Comparison of ENCODE assay signal across 23 mouse cellular contexts in genomic region chr10:21702134-21702533, GRCm38 (mm10).
DNase-seq lines count a peak whose midpoint lies in the region; ATAC-seq and TF ChIP-seq lines count a peak whose summit lies in the region.
"Had no signal": no experiment of that assay in that cellular context is flagged by ENCODE, and none has a peak within 500 bp of the region (broad histone marks: within the 10 kb centered on the region; RNA-seq: fewer than 3 reads in every experiment).

No protein-coding gene starts in this region.

- 67% methylated on average over 1 of the region's 1 CpGs for WGBS in kidney, embryonic 15.5 days

- no peaks in the 10 kb centered on the region for H3K9me3 ChIP-seq in kidney, embryonic 15.5 days (replicated peaks)
- H3K9me3 ChIP-seq: embryonic facial prominence, embryonic 15.5 days; forebrain, embryonic 15.5 days; heart, embryonic 15.5 days; hindbrain, embryonic 10.5 days; hindbrain, embryonic 13.5 days; intestine, embryonic 15.5 days had no signal

- H3K27me3 ChIP-seq in kidney, embryonic 15.5 days = no peaks in the 10 kb centered on the region
- H3K27me3 ChIP-seq: embryonic facial prominence, embryonic 12.5 days; embryonic facial prominence, embryonic 15.5 days; forebrain, embryonic 15.5 days; heart, embryonic 12.5 days; heart, embryonic 15.5 days; hindbrain, embryonic 13.5 days; intestine, embryonic 15.5 days had no signal

- intact Hi-C loops in gastrocnemius, adult 2 months (cut with DNase I) = no loop called here

- no peaks in the 10 kb centered on the region for H3K4me1 ChIP-seq in kidney, embryonic 15.5 days
- H3K4me1 ChIP-seq in brown adipose tissue, adult 24 weeks (ENCODE audit: control insufficient read depth, insufficient read depth, insufficient read length, low read length) = no peaks in the 10 kb centered on the region; the same call in none of the 2 replicates
- H3K4me1 ChIP-seq: embryonic facial prominence, embryonic 15.5 days; forebrain, embryonic 15.5 days; heart, embryonic 15.5 days; hindbrain, embryonic 13.5 days; intestine, embryonic 15.5 days had no signal

- H3K27ac ChIP-seq in gastrocnemius, adult 2 months = peak overlapping the region; percentile 48
- 0 out of 2 replicates have a peak overlapping the region, but pooled peaks have one; percentile 29 for H3K27ac ChIP-seq in kidney, embryonic 15.5 days
- peak overlapping the region; percentile 87 for H3K27ac ChIP-seq in brown adipose tissue, adult 24 weeks (replicated peaks; ENCODE audit: low read depth, low read length)
- H3K27ac ChIP-seq: embryonic facial prominence, embryonic 12.5 days; embryonic facial prominence, embryonic 15.5 days; forebrain, embryonic 15.5 days; heart, embryonic 15.5 days; hindbrain, embryonic 10.5 days; hindbrain, embryonic 13.5 days; intestine, embryonic 15.5 days had no signal

- ATAC-seq in kidney, embryonic 15.5 days (replicated peaks; ENCODE audit: low FRiP score) = no peak
- ATAC-seq: CD4-positive, CD25-positive, alpha-beta regulatory T cell, adult 4 months; forebrain, embryonic 15.5 days; hindbrain, embryonic 16.5 days; intestine, embryonic 15.5 days had no signal

- no peaks in the 10 kb centered on the region for H3K36me3 ChIP-seq in kidney, embryonic 15.5 days
- H3K36me3 ChIP-seq: embryonic facial prominence, embryonic 12.5 days; embryonic facial prominence, embryonic 15.5 days; forebrain, embryonic 15.5 days; heart, embryonic 12.5 days; heart, embryonic 15.5 days; hindbrain, embryonic 10.5 days; hindbrain, embryonic 13.5 days; intestine, embryonic 15.5 days had no signal

- no peak overlapping the region for H3K4me3 ChIP-seq in gastrocnemius, adult 2 months
- no peak overlapping the region for H3K4me3 ChIP-seq in kidney, embryonic 15.5 days (replicated peaks)
- H3K4me3 ChIP-seq in brown adipose tissue, adult 24 weeks (ENCODE audit: insufficient read depth, low read depth, low read length) = no peak overlapping the region
- H3K4me3 ChIP-seq: embryonic facial prominence, embryonic 12.5 days; embryonic facial prominence, embryonic 15.5 days; forebrain, embryonic 15.5 days; heart, embryonic 12.5 days; heart, embryonic 15.5 days; hindbrain, embryonic 10.5 days; hindbrain, embryonic 13.5 days; intestine, embryonic 15.5 days had no signal

- no peak overlapping the region for H3K4me2 ChIP-seq in kidney, embryonic 15.5 days
- H3K4me2 ChIP-seq: embryonic facial prominence, embryonic 12.5 days; embryonic facial prominence, embryonic 15.5 days; forebrain, embryonic 15.5 days; heart, embryonic 12.5 days; heart, embryonic 15.5 days; hindbrain, embryonic 13.5 days; intestine, embryonic 15.5 days had no signal

- no peak overlapping the region for H3K9ac ChIP-seq in kidney, embryonic 15.5 days
- H3K9ac ChIP-seq: embryonic facial prominence, embryonic 12.5 days; embryonic facial prominence, embryonic 15.5 days; forebrain, embryonic 15.5 days; heart, embryonic 12.5 days; heart, embryonic 15.5 days; hindbrain, embryonic 13.5 days; intestine, embryonic 15.5 days had no signal

- DNase-seq in gastrocnemius, adult 2 months = no peak
- no peak for DNase-seq in gastrocnemius, postnatal 25 days
- DNase-seq in kidney, postnatal 36 days = no peak
- DNase-seq in brain, embryonic 18.5 days (ENCODE audit: low read depth, low spot score) = peak; percentile 10
- DNase-seq: adrenal gland, adult 2 months; adrenal gland, postnatal 14 days; cerebellum, adult 2 months; cerebellum, adult 9-11 months; cerebellum, postnatal 25 days; gastrocnemius, postnatal 10 days; heart, postnatal 36 days had no signal

- TF ChIP-seq CTCF in gastrocnemius, adult 2 months (IDR thresholded peaks at IDR 0.05) = no peak

Comparison
In these comparisons a context has a peak if more than half of its experiments do, and no peak if none do; other contexts are left out.
1. H3K27ac ChIP-seq: peak in every context shown above with its lines; median percentile 87 in brown adipose tissue, adult 24 weeks; 48 in gastrocnemius, adult 2 months; 29 in kidney, embryonic 15.5 days.